Mouse (Mus musculus) lung, postnatal 25 days (tissue): ENCODE measurements around the gene Smtn.

Source experiments
- DNase-seq: peaks from one replicate; pipeline ENCODE4 v3.0.0; 2022; ENCODE audit warnings: low spot score

Gene Smtn

DNA sequence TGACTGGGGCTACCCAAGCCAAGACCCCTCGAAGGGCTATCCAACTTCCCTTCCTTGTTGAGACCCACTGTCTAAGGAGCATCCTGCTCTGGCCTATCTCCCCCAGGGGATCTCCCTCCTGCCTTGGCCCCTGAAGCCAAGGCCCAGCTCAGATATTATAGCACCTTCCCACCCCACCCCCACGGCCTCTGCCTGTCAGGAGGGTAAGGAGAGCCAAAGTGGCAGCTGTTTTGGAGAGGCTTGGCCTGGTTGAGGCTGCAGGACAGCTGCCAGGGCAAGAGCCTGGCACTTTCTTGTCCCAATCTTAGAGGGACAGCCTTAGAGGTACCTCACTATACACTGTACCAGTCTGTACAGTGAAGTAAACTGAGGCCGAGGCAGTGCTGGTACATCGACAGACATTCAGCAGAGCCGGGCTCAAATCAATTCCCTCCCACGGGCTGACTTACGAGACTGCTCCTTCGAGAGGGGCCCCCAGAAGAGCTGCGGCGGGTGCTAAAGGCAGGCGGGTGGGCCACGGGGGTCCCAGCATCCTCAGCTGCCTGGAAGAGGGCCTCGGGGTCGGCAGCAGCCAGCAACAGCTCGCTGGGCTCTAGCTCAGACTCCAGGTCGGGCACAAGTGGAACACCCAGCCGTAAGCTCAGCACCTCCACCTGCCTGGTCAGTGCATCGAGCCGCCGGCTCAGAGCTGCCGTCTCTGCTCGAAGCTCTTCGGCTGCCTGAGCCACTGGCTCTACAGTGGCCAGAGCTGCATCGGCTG is 13.3 kb downstream of the Smtn start:
- DNase-seq, result no peak

DNA sequence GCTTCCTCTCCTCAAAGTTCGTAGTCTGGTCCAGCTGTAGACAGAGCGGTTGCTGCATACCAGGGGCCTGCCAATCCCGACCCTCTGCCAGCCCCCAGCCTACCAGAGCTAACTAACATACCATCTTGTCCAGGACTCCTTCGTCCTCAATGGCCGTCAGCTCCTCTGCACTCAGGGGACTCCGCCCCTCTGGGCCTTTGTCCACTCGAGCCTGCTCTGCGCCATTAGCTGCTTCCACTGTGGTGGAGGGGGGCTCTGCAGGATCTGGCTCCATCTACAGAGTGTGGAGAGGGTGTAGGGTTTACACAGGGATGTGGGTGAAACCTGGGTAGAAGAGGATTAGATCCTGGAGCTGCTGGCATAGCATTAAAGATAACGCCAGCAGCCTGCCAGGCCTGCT is 14.2 kb downstream of the Smtn start:
- DNase-seq, result no peak

DNA sequence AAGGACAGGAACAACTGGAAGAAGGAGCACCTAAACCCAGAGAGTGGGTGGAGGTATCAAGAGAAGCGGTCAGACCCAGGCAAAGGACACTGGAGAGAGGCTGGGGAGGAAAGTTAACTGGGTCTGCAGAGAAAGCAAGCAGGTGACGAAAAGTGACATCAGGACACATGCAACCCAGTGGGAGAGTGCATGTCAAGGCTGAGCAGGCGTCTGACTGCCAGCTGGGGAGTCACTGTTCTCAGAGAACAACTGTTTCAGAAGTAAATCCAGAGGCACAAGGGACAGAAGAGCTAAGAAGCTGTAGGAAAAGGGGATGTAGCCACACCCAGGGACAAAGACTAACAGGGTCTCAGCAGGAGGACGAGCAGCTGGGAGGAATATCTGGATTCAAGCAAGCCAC is 14.9 kb downstream of the Smtn start:
- no peak for DNase-seq

DNA sequence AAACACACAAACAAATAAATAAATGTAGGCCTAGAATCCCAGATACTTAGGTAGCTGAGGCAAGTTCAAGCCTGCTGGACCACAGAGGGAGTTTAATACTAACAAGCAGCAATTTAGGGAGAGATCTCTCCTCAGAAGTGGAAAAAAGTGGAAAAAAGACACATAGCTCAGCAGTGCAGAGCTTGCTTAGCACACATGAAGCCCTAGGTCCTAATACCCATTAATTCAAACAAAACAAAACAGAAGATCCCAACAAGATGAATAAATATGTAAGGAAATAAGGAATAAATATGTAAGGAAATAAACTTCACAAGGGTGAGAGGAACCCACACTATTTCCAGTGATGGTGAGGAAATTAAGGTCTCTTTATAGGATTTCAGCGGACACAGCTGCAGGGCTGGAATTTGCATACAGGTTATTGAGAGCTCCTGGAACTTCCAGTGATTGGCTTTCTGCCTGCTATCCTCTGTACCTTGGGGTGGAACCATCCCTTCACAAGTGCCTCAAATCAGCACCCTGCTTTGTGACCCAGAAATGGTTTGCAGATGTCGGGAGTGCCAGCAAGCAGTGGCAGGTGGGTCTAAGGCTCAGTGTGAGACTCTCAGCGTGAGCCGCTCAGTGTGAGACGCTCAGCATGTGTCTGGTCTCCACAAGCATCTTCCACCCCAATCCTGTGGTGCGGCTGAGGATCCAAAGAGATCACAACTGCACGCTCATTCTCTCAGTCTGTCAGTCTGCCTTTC is 16.4 kb downstream of the Smtn start:
- DNase-seq, result no peak

DNA sequence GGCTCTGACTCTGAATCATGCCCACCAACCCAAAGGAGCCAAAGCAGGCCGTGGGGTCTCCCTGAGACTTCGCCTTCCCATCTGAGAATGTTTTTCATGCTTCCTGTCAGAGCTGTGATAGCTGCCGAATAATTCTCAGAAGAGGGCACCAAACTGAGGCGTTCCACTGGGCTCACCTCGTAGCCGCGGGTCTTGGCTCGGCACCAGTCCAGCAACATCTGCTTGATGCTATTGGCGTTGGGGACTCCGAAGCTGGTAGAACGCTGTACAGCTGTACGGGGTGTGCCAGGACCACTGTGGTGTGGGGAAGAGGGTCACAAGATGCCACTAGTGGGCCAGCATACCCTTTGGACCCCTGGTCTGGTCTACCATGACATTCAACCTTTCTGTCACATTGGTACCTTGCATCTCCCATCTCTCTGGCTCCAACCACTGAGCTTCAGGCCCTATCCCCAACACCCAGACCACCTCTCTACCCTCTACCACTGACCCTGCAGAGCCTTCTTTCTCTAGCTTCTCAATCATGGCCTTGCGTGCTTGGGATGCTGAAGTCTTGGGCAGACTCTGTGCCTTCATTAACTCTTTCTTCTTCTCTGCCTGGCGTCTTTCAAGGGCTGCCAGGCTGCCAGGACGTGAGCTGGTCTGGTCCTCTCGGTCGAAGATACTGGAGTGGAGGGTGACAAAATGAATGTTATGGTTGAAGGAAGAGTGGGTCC is 18.0 kb downstream of the Smtn start:
- DNase-seq, result no peak

- no peak for DNase-seq
Observed at GRCm38 (mm10) chr11:3521339-3522224, 18.8 kb downstream of the Smtn start.

- no peak for DNase-seq
Observed at GRCm38 (mm10) chr11:3520919-3521318, 19.5 kb downstream of the Smtn start.

DNA sequence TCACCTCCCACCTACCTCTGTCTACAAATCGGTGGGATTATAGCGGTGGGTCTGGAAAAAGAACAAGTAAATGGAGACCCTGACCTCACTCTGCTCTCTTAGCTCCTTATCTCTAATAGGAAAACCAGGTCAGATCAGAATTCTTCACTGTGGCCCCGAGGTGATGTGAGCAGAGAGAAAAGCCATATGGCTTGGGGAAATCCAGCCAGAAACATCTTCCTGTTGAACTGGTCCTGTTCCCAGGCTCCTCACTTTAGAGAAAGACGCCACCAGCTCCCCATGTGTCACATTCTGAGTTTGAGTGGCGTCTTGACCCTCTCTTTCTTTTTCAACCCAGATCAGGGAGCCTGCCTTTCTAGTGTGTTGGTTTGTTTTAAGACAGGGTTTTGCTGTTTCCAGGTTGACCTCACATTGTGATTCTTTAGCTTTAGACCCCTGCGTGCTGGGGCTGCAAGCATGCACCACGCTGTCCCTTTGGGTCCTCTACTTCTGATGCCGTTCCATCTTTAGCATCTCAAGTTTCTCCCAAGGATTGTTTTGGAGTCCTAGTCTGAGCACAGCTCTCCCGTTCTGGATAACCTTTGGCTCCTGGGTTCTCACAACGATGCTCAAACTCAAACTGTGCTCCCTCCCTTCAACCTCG is 20.5 kb downstream of the Smtn start:
- DNase-seq, result no peak

DNA sequence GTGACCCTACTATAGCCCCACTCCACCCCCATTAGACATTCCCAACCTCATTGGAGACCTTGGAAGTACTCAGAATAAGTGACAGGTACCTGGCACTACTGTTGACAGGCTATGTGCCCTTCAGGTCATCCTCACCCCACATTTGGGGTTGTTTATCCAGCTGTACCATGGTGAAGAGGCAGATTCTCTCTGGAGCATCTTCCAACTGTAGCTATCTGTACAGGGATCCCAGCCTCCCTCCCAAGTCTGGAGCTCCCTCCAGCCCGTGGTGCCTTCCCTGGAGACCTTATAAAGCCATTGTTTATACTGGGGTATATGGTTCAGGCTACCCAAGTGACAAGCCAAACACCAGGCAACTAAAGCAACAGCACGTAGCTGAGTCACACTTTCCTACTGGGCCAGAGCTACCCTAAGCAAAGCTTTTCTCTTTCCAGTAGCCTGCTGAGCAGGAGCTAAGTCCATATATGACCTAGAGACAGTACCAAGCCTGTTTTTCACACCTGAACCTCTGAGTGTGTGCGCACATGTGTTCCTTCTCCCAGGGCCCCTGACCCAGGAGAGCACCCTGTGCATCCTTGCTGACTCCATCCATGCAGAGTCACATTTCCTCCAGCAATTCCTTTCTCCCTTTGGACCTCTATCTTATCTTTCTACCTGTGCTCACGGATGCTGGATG is 21.2 kb downstream of the Smtn start:
- no peak for DNase-seq

- no peak for DNase-seq
Observed at GRCm38 (mm10) chr11:3517846-3518732, 22.3 kb downstream of the Smtn start.

DNA sequence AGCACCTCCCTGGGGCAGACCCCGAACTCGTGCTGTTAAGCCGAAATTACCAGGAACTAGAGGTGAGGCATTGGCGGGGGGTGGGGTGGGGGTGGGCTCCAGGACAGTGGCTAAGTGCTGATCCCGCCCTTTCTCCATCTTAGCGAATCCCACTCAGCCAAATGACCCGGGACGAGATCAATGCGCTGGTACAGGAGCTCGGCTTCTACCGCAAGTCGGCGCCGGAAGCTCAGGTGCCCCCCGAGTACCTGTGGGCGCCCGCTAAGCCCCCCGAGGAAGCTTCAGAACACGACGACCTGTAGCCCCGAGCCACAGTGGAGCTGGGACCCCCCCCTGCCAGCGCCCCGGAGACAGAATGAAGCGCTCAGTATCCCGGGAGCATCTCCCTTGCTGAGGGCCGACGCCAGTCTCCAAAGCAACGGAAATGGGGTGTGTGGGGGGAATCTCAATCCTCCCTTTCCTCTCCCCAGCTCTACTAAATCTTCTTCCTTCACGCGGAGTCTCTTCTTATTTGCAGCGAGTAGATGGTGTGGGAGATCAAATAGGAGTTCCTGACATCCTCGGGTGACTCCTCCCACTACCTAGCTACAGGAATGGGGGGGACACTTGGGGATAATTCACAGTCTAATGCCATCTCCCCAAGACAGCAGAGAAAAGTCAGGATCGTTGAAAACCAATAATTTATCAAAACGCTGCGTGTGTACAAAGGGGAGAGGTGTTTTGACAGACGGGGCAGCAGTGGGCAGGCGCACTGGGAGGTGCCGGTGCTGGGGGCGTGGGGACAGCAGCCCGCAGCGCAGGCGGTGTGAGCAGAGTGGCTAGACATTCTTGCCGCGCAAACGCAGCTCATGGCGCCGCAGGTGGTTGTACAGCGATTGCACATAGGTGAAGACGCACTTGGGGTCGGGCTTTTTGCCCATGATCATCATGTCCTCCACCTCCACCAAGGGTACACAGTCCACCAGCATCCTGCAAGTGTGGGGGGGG is 23.3 kb downstream of the Smtn start:
- DNase-seq, result no peak

- no peak for DNase-seq
Observed at GRCm38 (mm10) chr11:3516121-3516520, 24.3 kb downstream of the Smtn start.

DNA sequence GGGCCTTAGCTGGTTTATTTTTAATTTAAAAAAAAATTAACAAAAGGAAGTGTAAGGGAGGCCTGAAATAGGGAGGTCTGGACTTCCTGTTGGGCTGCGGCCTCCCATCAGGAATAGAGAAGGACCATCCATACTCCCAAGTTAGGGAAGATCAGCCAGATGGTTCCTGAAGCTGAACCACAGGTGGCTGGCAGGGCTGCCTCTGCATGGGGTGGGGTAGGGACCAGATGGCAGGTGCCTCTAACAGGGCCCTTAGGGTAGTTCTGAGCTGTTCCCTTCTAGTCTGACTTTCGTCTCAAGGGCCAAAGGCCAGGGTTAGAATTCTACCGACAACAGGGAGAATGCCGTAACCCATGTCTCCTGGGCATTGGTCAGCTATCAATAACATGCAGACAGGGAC is 24.8 kb downstream of the Smtn start:
- DNase-seq, result no peak

DNA sequence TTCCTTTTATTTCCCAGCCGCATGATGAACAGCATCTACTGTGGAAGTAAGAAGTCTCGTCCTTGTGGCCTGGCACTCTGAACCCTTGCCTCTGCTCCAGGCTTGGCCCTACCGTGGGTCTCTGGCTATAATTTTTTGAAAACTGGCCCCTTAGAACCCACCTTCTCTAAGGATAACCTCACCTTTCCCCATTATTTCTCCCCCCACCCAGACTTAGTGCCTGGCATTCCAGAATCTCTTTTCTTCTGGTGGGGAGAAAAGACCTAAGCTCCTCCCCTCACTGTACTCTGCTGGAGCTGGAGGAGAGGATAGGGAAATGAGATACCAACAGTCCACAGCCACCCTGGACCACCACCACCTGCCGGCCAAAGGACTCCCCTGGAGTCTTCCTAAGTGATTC is 25.2 kb downstream of the Smtn start:
- DNase-seq, result no peak

DNA sequence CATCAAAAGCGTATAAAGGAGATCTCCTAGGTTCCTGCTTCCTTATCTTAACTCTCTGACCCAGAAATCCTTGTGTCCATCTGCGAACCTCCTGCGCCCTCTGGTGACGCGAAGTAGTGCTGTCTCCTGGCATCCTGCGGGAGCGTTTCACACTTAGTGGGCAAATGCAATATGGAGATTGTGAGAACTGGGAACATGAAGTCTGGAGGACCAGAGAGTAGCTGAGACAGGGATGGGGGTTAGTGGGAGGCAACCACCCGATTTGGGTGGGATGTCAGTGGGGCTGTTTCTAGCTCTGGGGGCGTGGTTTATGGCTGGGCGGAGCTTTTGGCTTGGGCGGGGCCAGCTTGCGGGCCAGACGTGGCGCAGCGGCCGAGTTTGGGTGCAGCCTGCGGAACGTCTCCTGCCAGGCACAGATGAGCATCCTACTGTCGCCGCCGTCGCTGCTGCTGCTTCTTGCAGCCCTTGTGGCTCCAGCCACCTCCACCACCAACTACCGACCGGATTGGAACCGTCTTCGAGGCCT is 25.8 kb downstream of the Smtn start, which contains the start of gene Selenom:
Gene Selenom (plus strand): TSS at position 156 of the 526 bp plus-strand sequence.
- DNase-seq, result peak; percentile 89

DNA sequence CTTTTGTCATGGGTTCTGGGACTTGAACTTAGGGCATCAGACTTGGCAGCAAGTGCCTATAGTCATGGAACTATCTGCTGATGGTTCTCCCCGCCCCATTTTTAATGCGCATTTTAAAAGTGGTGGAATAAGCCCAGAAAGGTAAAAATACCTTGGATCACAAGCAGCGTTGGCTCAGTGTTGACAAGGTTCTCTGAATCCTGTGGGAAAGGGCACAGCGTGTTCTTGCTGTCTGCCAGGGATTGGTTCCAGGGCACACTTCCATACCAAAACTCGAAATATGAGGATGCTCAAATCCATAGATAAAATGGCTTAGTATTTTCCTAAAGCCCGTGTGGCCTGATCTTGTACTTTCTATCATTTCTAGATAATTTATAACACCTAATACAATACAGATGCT is 27.1 kb downstream of the Smtn start:
- no peak for DNase-seq

DNA sequence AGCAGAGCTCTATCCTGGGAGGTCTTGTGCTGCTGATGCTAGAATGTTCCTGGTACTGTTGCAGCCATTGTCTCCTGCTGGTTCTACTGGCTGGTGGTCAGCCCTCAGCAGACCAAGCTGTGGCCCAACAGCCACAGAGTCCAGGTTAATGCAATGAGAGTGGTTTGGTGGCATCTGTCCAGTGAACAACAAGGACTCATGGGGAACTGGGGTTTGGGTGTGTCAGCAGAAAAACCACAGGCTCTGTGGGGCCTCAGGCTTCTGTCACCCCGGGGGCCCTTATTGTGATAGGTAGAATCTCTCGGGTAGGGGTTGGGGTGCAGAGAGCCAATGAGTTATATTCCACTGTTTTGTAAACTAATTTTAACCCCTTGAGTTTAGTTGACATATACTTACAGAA is 30.1 kb downstream of the Smtn start:
- DNase-seq, result no peak
